Mouse (Mus musculus): ENCODE measurements around the gene Tcea2.

GRCm38 (mm10) chr2:181662620-181663297 lies 17.4 kb upstream of the Tcea2 start:
- no peak for TF ChIP-seq CTCF (IDR thresholded peaks at IDR 0.05; ENCODE audit: low read depth)
- no peak for TF ChIP-seq EP300 (IDR thresholded peaks at IDR 0.05; ENCODE audit: low read depth)

Measured in liver, embryonic 14.5 days (tissue).